Mouse (Mus musculus) layer of hippocampus, adult 2 months (tissue): ENCODE measurements around the gene Taok1. TPM values are rescaled to one million over a fixed set of nuclear protein-coding genes. Genes with fewer than 3 reads are reported as not detected.
"Not testable (repeated sequence)": the region's sequence is repeated elsewhere in the genome, so short reads cannot be mapped to it uniquely, and the experiment has no call there.

Experiments used
- DNase-seq, 2 experiments: peaks; one replicate each; pipeline ENCODE4 v3.0.0; 2022; ENCODE audit warnings: low spot score in 2 of 2
- H3K27ac ChIP-seq: fragments of 200-600 bp; 2 replicates; pipeline ENCODE4 v1.8.1; 2022
- H3K4me3 ChIP-seq: fragments of 200-600 bp; 2 replicates; pipeline ENCODE4 v1.8.1; 2022; ENCODE audit warnings: mild to moderate bottlenecking
- CTCF ChIP-seq: fragments of 200-600 bp; conservative IDR thresholded peaks from 2 replicates; pipeline ENCODE4 v1.8.1; 2022; ENCODE audit warnings: antibody characterized with exemption, mild to moderate bottlenecking, moderate library complexity
- long read RNA-seq, 2 experiments: library from polyadenylated mRNA; stranded (forward); transcript quantifications; one replicate each; pipeline ENCODE4 v2.0.0; 2021; ENCODE audit warnings: borderline mapping rate in 2 of 2
- total RNA-seq, 2 experiments: library from RNA; stranded (reverse); gene quantifications; 2 replicates each; pipeline ENCODE4 v1.2.3; 2021

Gene Taok1
- 100 to 1,000 TPM; 112 to 114 TPM for total RNA-seq
- long read RNA-seq, experiment 1, full-length matches to known transcripts: 1 of 15 reads
- long read RNA-seq, experiment 1, partial matches to known transcripts: 0 of 15 reads
- long read RNA-seq, experiment 1, other reads (novel, unspliced or antisense): 14 of 15 reads
- long read RNA-seq, experiment 2, full-length matches to known transcripts: 2 of 30 reads
- long read RNA-seq, experiment 2, partial matches to known transcripts: 2 of 30 reads
- long read RNA-seq, experiment 2, other reads (novel, unspliced or antisense): 26 of 30 reads

- peak within 1 kb of the TSS; percentile 90 for H3K4me3 ChIP-seq
- 0 out of 2 replicates have a peak, but pooled peaks have one; percentile 14 for TF ChIP-seq CTCF
- DNase-seq: peak; percentile 91 to 93
- H3K27ac ChIP-seq: peak within 1 kb of the TSS; percentile 99
Measured at GRCm38 (mm10) chr11:77607538-77608455, at the start of gene Taok1. Taok1 (minus strand) TSS chr11:77607815.

- H3K4me3 ChIP-seq, DNase-seq, H3K27ac ChIP-seq: not testable (repeated sequence)
Measured at GRCm38 (mm10) chr11:77653406-77654190, 46.0 kb upstream of the Taok1 start.

- Histone ChIP-seq H3K27ac (no peak overlapping the region), H3K4me3 (no peak overlapping the region)
- TF ChIP-seq CTCF: no peak
- no peak for DNase-seq
Measured at GRCm38 (mm10) chr11:77652484-77652883, 44.9 kb upstream of the Taok1 start.

GRCm38 (mm10) chr11:77648878-77649277, 41.3 kb upstream of the Taok1 start:
- no peak for TF ChIP-seq CTCF
- H3K4me3 ChIP-seq: no peak overlapping the region
- no peak for DNase-seq
- no peak overlapping the region for H3K27ac ChIP-seq

- DNase-seq: no peak
- H3K27ac ChIP-seq: peak overlapping the region; percentile 28; the same call in 1 of the 2 replicates
- no peak for TF ChIP-seq CTCF
- no peak overlapping the region for H3K4me3 ChIP-seq
Measured at GRCm38 (mm10) chr11:77645481-77645880, 37.9 kb upstream of the Taok1 start.

GRCm38 (mm10) chr11:77641390-77641789, 33.8 kb upstream of the Taok1 start:
- no peak for TF ChIP-seq CTCF
- Histone ChIP-seq H3K27ac (no peak overlapping the region), H3K4me3 (no peak overlapping the region)
- no peak for DNase-seq

GRCm38 (mm10) chr11:77630257-77630670, 22.6 kb upstream of the Taok1 start:
- peak; percentile 72 to 83 for DNase-seq
- peak overlapping the region; percentile 69; the same call in 1 of the 2 replicates for H3K27ac ChIP-seq
- TF ChIP-seq CTCF: peak; percentile 93

GRCm38 (mm10) chr11:77629476-77629875, 21.9 kb upstream of the Taok1 start:
- Histone ChIP-seq H3K4me3 (no peak overlapping the region), H3K27ac (0 out of 2 replicates have a peak overlapping the region, but pooled peaks have one; percentile 2)
- peak; percentile 91 for TF ChIP-seq CTCF
- DNase-seq: peak in 1 of 2 experiments; percentile 14

More at GRCm38 (mm10) chr11:77630257-77630670, 22.6 kb upstream of the Taok1 start:
- peak overlapping the region; percentile 57 for H3K4me3 ChIP-seq

- TF ChIP-seq CTCF: no peak
Measured at GRCm38 (mm10) chr11:77626596-77627535, 19.3 kb upstream of the Taok1 start.

GRCm38 (mm10) chr11:77625061-77625855, 17.6 kb upstream of the Taok1 start:
- DNase-seq: peak; percentile 78 to 90
- peak overlapping the region; percentile 99 for H3K27ac ChIP-seq
- peak overlapping the region; percentile 53 for H3K4me3 ChIP-seq
- TF ChIP-seq CTCF: no peak

More at GRCm38 (mm10) chr11:77626596-77627535, 19.3 kb upstream of the Taok1 start:
- Histone ChIP-seq H3K4me3 (no peak overlapping the region), H3K27ac (peak overlapping the region; percentile 72)
- DNase-seq: no peak

- Histone ChIP-seq H3K4me3 (peak overlapping the region; percentile 53), H3K27ac (peak overlapping the region; percentile 99)
- TF ChIP-seq CTCF: no peak
- peak; percentile 78 to 91 for DNase-seq
Measured at GRCm38 (mm10) chr11:77624441-77625060, 16.9 kb upstream of the Taok1 start.
